Mouse (Mus musculus): ENCODE results near the gene Hmg20b. TPM values are rescaled to one million over a fixed set of nuclear protein-coding genes. Genes with fewer than 3 reads are reported as not detected.

Gene Hmg20b
- polyA plus RNA-seq, 1 experiment from 2014 or later, result 82.8 TPM

DNA sequence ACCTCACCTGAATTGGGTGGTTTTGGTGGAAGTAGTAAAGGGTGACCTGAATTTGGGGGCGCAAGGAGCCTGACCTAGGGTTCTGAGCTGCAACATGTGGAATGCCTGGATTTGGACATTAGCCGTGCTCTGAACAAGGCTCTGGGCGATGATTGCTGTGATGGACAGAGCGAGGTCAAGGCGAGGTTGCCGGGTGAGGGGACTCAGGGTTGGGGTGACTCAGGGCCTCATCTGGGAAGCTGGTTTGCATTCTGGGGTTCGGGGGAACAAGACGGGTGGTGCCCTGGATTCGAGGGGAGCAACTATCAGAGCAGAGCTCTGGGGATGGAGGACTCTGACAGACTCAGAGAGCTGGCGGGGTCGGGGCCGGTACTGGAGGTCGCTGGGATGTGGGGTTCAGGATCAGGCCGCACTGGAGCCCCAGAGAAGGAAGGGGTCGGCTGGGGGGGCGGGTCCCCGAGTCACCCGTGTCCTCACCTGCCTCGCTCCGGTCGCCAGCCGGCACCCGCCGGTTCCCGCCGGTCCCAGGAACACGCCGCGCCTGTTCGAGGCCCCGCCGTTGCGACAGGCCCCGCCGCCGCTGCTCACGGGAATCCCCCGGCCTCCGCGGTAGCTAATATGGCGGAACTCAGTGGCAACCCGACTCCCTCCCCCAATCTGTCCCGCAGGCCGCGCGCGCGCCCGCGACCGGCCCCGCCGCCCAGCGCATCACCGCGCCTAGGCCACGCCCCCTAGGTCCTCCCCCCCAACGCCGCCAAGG lies 27.7 kb upstream of the Hmg20b start, which contains the start of gene Fzr1:
Fzr1 (minus strand) TSS at position 724 of the 760 bp plus-strand sequence.
- Histone ChIP-seq H3K4me3 (peak within 1 kb of the TSS; percentile 93), H3K27ac (peak within 1 kb of the TSS; percentile 77), H3K4me1 (replicated peaks) (peaks cover 39% of the 10 kb centered on the region), H3K27me3 (no peaks in the 10 kb centered on the region), H3K9me3 (replicated peaks) (no peaks in the 10 kb centered on the region), H3K4me2 (peak within 1 kb of the TSS; percentile 89), H3K36me3 (peaks cover 21% of the 10 kb centered on the region; the same call in 1 of the 2 replicates), H3K9ac (peak within 1 kb of the TSS; percentile 98)
- 1% methylated on average over 48 of the region's 59 CpGs for WGBS
- ATAC-seq (replicated peaks; ENCODE audit: insufficient number of reproducible peaks, insufficient read depth, low FRiP score, low read depth), result 0 out of 2 replicates have a peak, but pooled peaks have one; percentile 8

- WGBS, result 48% methylated on average over 2 of the region's 2 CpGs
- H3K27me3 ChIP-seq, result no peaks in the 10 kb centered on the region
- peak overlapping the region; percentile 93 for H3K4me3 ChIP-seq
- no peak for ATAC-seq (replicated peaks; ENCODE audit: insufficient number of reproducible peaks, insufficient read depth, low FRiP score, low read depth)
- no peaks in the 10 kb centered on the region for H3K9me3 ChIP-seq (replicated peaks)
- peaks cover 26% of the 10 kb centered on the region; the same call in 1 of the 2 replicates for H3K36me3 ChIP-seq
- peaks cover 36% of the 10 kb centered on the region for H3K4me1 ChIP-seq (replicated peaks)
- H3K9ac ChIP-seq, result peak overlapping the region; percentile 98
- peak overlapping the region; percentile 77 for H3K27ac ChIP-seq
- H3K4me2 ChIP-seq, result peak overlapping the region; percentile 89
Measured at GRCm38 (mm10) chr10:81377362-81377664, 27.0 kb upstream of the Hmg20b start.

DNA sequence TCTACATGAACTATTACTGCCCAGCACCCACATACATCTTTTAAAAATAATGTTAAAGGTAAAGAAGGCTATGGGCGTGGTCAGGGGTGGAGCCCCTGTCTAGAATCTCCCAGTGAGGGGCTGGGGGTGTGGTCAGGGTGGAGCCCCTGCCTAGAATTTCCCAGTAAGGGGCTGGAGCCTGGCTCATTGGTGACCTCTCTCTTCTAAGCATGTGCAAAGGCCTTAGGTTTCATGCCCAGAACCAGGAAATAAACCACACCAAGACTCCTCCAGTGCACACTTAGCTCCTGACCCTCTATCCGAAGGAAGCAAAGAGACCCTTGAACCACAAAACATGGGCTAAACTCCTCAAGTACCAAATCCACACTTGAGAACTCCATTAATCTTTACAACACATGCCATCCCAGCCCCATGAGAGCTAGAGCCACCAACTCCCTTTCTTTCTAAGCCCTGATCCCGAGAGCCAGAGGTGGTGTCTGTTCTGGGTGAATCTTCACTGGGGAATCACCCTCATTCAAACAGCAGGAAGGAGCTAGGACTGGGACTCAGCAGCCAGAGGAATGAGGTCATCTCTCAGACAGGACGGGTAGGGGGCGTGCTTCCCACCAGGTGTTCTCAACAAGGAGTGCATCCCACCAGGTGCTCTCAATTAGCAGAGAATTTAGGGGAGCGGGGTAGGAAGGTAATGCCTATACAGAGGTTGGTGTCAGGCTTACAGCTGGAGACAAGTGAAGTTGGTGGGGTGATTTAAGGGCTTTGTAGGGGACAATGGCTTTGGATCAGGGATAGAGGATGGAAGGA lies 26.5 kb upstream of the Hmg20b start:
- Histone ChIP-seq H3K4me1 (replicated peaks) (peaks cover 30% of the 10 kb centered on the region), H3K27ac (peak overlapping the region; percentile 77), H3K9ac (peak overlapping the region; percentile 98), H3K4me2 (peak overlapping the region; percentile 89), H3K27me3 (no peaks in the 10 kb centered on the region), H3K36me3 (peaks cover 28% of the 10 kb centered on the region; the same call in 1 of the 2 replicates), H3K9me3 (replicated peaks) (no peaks in the 10 kb centered on the region), H3K4me3 (peak overlapping the region; percentile 93)
- ATAC-seq (replicated peaks; ENCODE audit: insufficient number of reproducible peaks, insufficient read depth, low FRiP score, low read depth), result no peak
- WGBS, result 35% methylated on average over 6 of the region's 6 CpGs

- Histone ChIP-seq H3K9me3 (replicated peaks) (no peaks in the 10 kb centered on the region), H3K4me1 (replicated peaks) (peaks cover 30% of the 10 kb centered on the region), H3K4me3 (no peak overlapping the region), H3K27ac (no peak overlapping the region), H3K36me3 (peaks cover 43% of the 10 kb centered on the region), H3K9ac (no peak overlapping the region), H3K27me3 (no peaks in the 10 kb centered on the region), H3K4me2 (no peak overlapping the region)
- ATAC-seq (replicated peaks; ENCODE audit: insufficient number of reproducible peaks, insufficient read depth, low FRiP score, low read depth), result no peak
- WGBS, result 89% methylated on average over 10 of the region's 10 CpGs
Measured at GRCm38 (mm10) chr10:81375322-81375721, 25.0 kb upstream of the Hmg20b start.

GRCm38 (mm10) chr10:81367207-81367495 lies 16.9 kb upstream of the Hmg20b start:
- no peak for ATAC-seq (replicated peaks; ENCODE audit: insufficient number of reproducible peaks, insufficient read depth, low FRiP score, low read depth)
- WGBS, result 89% methylated on average over 6 of the region's 6 CpGs
- Histone ChIP-seq H3K9ac (no peak overlapping the region), H3K4me3 (no peak overlapping the region), H3K27ac (no peak overlapping the region), H3K36me3 (peaks cover 53% of the 10 kb centered on the region), H3K4me2 (no peak overlapping the region), H3K27me3 (no peaks in the 10 kb centered on the region), H3K4me1 (replicated peaks) (peaks cover 48% of the 10 kb centered on the region), H3K9me3 (replicated peaks) (no peaks in the 10 kb centered on the region)

GRCm38 (mm10) chr10:81366477-81367206 lies 16.4 kb upstream of the Hmg20b start:
- WGBS, result 69% methylated on average over 6 of the region's 6 CpGs
- peaks cover 50% of the 10 kb centered on the region for H3K36me3 ChIP-seq
- H3K27me3 ChIP-seq, result no peaks in the 10 kb centered on the region
- H3K9ac ChIP-seq, result no peak overlapping the region
- no peak for ATAC-seq (replicated peaks; ENCODE audit: insufficient number of reproducible peaks, insufficient read depth, low FRiP score, low read depth)
- H3K4me1 ChIP-seq (replicated peaks), result peaks cover 52% of the 10 kb centered on the region
- no peaks in the 10 kb centered on the region for H3K9me3 ChIP-seq (replicated peaks)
- H3K4me2 ChIP-seq, result no peak overlapping the region
- peak overlapping the region; percentile 93 for H3K27ac ChIP-seq
- H3K4me3 ChIP-seq, result no peak overlapping the region

DNA sequence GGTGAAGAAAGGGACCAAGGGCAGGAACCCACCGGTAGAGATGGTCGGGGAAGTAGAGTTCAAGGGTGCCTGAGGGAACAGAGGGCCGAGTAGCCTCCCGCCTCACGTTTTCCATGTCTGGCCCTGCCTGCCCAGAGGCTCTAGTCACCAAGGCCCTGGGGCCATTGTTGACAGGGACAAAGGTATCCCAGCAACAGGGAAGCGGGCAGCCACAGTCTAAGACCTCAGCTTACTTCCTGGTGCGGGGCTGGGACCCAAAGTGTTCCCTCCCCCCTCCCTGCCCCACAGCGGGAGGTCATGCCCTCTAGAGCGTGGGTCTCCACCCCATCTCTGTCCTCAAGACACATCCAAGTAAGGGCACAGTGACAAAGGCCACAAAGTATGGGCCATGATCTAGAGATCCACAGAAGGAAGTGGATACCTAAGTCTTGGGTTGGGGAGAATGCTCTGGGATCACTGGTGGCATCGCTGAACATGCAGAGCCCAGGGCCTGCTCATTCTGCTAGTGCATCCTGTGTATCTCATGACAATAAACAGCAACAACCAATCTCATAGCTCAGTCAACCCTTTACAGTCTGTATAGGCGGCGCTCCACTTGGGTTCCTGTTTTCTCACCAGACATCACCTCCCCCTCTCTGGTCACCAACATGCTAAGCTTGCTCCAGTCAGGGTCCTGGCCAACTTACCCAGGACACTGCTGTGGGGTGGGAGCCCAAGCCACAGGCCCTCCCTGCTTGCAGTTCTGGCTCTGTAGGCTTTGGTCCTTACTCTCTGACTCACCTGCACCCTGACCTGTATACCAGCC lies 15.6 kb upstream of the Hmg20b start, which contains the start of gene 4930404N11Rik:
4930404N11Rik (minus strand) TSS at position 145 of the 805 bp plus-strand sequence.
- Histone ChIP-seq H3K36me3 (peaks cover 42% of the 10 kb centered on the region), H3K4me3 (peak within 1 kb of the TSS; percentile 46), H3K27ac (peak within 1 kb of the TSS; percentile 93), H3K4me2 (peak within 1 kb of the TSS; percentile 83), H3K27me3 (no peaks in the 10 kb centered on the region), H3K9ac (peak within 1 kb of the TSS; percentile 57), H3K4me1 (replicated peaks) (peaks cover 60% of the 10 kb centered on the region), H3K9me3 (replicated peaks) (no peaks in the 10 kb centered on the region)
- 28% methylated on average over 12 of the region's 12 CpGs for WGBS
- no peak for ATAC-seq (replicated peaks; ENCODE audit: insufficient number of reproducible peaks, insufficient read depth, low FRiP score, low read depth)

GRCm38 (mm10) chr10:81365073-81365472 lies 14.8 kb upstream of the Hmg20b start:
- Histone ChIP-seq H3K36me3 (peaks cover 34% of the 10 kb centered on the region), H3K4me1 (replicated peaks) (peaks cover 68% of the 10 kb centered on the region), H3K27ac (peak overlapping the region; percentile 93), H3K9ac (peak overlapping the region; percentile 57; the same call in 1 of the 2 replicates), H3K4me3 (peak overlapping the region; percentile 46), H3K9me3 (replicated peaks) (no peaks in the 10 kb centered on the region), H3K4me2 (peak overlapping the region; percentile 83), H3K27me3 (no peaks in the 10 kb centered on the region)
- WGBS, result 36% methylated on average over 4 of the region's 4 CpGs
- no peak for ATAC-seq (replicated peaks; ENCODE audit: insufficient number of reproducible peaks, insufficient read depth, low FRiP score, low read depth)

- Histone ChIP-seq H3K27me3 (no peaks in the 10 kb centered on the region), H3K9ac (peak overlapping the region; percentile 57), H3K4me1 (replicated peaks) (peaks cover 72% of the 10 kb centered on the region), H3K36me3 (peaks cover 30% of the 10 kb centered on the region), H3K27ac (peak overlapping the region; percentile 93; the same call in 1 of the 2 replicates), H3K9me3 (replicated peaks) (no peaks in the 10 kb centered on the region), H3K4me2 (peak overlapping the region; percentile 83), H3K4me3 (peak overlapping the region; percentile 46)
- ATAC-seq (replicated peaks; ENCODE audit: insufficient number of reproducible peaks, insufficient read depth, low FRiP score, low read depth), result no peak
- WGBS, result 14% methylated on average over 28 of the region's 28 CpGs
Measured at GRCm38 (mm10) chr10:81364666-81365065, 14.4 kb upstream of the Hmg20b start.

- H3K9me3 ChIP-seq (replicated peaks), result no peaks in the 10 kb centered on the region
- H3K36me3 ChIP-seq, result peaks cover 20% of the 10 kb centered on the region
- H3K27me3 ChIP-seq, result no peaks in the 10 kb centered on the region
- H3K4me3 ChIP-seq, result peak overlapping the region; percentile 46
- 10% methylated on average over 54 of the region's 54 CpGs for WGBS
- peak overlapping the region; percentile 57 for H3K9ac ChIP-seq
- peak overlapping the region; percentile 83 for H3K4me2 ChIP-seq
- peaks cover 82% of the 10 kb centered on the region for H3K4me1 ChIP-seq (replicated peaks)
- ATAC-seq (replicated peaks; ENCODE audit: insufficient number of reproducible peaks, insufficient read depth, low FRiP score, low read depth), result peak; percentile 67
- peak overlapping the region; percentile 93 for H3K27ac ChIP-seq
Measured at GRCm38 (mm10) chr10:81363436-81364346, 13.4 kb upstream of the Hmg20b start.

All from heart, embryonic 15.5 days (tissue).